Mouse (Mus musculus): ENCODE results near the gene Gabbr2. TPM values are rescaled to one million over a fixed set of nuclear protein-coding genes. Genes with fewer than 3 reads are reported as not detected.
"Not testable (repeated sequence)": the region's sequence is repeated elsewhere in the genome, so short reads cannot be mapped to it uniquely, and the experiment has no call there.

Gene Gabbr2
- total RNA-seq, 2 experiments from 2014 or later: 0.25 to 0.34 TPM

DNA sequence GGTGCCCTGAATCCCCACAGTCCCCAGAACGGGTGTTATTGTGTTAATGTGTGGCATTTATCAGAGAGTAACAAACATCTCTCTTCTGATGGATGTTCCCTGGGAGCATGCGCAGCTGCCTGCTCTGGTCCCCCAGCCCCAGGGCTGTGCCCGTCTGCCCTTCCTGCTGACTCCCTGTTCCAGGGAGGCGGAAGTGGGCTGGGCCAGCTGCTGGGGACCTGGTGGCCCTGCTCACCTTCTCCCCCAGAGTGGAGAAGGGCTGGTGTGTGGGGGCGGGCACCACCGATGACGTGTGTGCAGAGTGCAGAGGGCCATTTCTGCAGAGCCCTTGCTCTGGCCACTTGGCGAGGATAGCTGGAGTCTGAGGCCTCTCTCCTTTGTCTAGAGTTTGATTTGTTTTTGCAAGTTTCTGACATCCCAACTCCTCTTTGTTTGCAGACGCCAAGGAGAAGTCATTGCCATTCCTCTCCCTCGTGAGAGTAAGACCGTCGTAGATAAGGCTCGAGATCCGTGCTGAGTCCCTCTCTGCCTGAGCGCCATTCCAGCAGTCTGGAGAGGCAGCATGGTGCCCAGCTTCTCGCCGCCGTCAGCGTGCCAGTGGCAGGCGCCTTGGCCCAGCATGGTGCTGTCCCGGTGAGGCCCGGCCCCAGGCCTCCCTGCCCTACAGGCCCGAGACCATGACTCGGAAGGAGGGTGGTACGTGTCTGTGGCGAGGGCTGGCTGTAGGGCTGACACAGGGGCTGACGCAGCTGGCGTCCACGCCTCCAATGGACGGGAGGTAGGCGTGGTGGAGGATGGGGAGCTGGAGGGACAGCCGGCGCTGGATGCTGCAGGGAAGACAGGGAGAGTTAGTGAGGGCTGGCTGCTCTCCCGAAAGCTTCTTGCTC is 327.3 kb downstream of the Gabbr2 start:
- DNase-seq (ENCODE audit: low spot score in 2 of 2): peak; percentile 60 to 78

DNA sequence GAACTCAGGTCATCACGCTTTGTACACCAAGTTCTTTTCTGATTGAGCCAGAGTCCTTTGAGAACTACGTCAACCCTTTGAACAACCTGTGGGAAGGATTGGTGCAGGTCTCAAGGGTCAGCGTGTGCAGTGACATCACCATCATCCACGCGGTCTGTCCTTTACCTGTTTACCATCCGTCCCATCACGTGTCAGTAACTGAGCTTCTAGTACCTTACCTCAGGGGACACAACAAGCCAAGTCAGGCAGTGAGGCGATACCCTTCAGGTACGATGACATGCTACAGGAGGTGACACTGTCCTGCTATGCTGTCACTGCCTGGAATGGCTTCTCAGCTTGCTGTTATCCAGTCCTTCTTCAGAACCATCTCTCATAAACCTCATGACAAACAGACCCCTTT is 330.2 kb downstream of the Gabbr2 start:
- DNase-seq (ENCODE audit: low spot score in 2 of 2): no peak

GRCm38 (mm10) chr4:46658946-46659345 is 332.7 kb downstream of the Gabbr2 start:
- no peak for DNase-seq (ENCODE audit: low spot score in 2 of 2)

DNA sequence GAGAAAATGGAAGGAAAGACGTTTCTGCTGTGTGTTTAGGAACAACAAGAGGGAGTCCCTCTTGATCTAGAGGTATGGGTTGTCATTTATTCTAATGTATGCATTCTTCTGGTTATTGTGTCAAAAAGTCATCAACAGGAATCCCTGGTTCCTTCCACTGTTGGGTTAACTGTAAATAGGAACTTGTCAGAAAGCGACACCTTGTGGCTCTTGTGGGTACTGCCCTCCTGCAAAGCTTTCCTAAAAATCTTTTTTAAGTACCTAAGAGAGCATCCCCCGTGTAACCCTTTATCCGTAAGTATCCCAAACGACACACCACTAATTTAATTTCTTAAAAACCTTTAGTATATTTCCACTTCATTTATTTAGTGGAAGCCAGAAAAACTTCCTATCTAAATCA is 334.6 kb downstream of the Gabbr2 start:
- peak; percentile 39 to 70 for DNase-seq (ENCODE audit: low spot score in 2 of 2)

DNA sequence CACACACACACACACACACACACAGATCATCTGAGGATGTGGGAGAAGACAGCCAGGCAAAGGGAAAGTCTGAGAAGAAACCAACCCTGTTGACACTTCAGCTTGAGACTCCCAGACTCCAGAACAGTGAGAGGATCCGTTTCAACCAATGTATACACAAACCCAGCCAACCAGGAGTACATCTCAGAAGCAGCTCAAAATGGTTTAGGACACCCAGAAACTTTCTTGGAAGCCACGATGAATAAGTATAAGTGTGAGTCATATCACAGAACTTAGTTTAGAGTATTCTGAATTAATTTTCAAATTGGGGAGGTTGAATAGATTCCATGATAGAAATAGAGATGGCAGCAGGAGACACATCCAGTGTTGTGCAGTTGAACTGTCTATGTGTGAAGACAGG is 335.7 kb downstream of the Gabbr2 start:
- DNase-seq (ENCODE audit: low spot score in 2 of 2): no peak

- no peak for DNase-seq (ENCODE audit: low spot score in 2 of 2)
These were observed 336.4 kb downstream of the Gabbr2 start for GRCm38 (mm10) chr4:46655298-46655697.

DNA sequence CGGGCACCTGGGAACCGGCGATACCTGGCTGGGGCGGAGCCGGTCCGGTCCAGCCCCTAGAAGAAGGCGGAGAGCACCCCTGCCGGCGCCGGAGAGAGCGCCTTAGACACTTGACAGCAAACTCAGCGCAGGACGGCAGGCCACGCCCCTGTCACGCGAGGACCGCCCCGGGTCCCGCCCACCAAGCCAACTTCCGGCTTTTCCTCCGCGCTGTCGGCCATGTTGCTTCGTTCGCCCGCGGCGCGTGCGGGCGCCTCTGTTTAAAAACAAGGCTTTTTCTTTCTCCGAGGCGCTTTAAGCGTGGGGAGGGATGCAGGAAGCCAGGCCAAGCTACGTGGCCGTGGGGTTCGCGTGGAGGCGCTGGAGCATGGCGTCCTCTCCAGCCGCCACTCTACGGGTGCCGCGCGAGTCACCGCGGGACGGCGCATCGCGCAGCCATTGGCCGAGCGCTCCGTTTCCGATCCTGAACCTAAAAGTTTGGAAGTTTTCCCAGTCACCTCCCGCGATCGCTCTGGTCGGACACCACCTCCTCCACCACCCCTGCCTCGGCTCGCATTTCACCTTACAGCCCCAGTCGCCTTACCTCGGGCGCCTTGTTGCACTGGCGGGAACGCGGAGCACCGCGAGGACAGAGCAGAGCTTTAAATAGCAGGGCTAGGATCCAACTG is 341.5 kb downstream of the Gabbr2 start, which contains the start of gene Tbc1d2:
Gene Tbc1d2, minus strand, starts transcription at position 124 of the 668 bp plus-strand sequence.
- DNase-seq (ENCODE audit: low spot score in 2 of 2): peak; percentile 90 to 93

GRCm38 (mm10) chr4:46649161-46649560 is 342.5 kb downstream of the Gabbr2 start:
- DNase-seq (ENCODE audit: low spot score in 2 of 2): no peak

DNA sequence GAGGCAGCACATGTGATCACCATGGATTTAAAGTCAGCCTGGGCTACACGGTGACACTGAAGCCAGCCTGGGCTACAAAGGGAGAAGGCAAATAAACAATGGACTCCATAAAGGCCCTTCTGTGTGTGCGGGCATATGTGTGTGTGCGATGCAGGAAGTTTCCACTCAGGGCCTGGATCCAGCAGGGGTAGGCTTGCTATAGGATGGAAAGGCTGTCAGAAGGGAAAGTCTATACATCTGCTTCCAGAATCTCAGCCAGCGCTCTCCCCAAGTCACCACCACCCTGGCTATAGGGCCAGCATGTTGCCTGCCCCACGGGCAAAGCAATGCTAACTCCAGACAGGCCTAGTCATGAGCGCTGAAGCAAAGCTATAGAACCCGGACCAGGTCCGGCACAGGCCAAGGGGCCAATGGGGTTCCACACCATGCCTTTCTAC is 348.0 kb downstream of the Gabbr2 start:
- no peak for DNase-seq (ENCODE audit: low spot score in 2 of 2)

- DNase-seq (ENCODE audit: low spot score in 2 of 2): no peak
These were observed 348.6 kb downstream of the Gabbr2 start for GRCm38 (mm10) chr4:46642924-46643675.

DNA sequence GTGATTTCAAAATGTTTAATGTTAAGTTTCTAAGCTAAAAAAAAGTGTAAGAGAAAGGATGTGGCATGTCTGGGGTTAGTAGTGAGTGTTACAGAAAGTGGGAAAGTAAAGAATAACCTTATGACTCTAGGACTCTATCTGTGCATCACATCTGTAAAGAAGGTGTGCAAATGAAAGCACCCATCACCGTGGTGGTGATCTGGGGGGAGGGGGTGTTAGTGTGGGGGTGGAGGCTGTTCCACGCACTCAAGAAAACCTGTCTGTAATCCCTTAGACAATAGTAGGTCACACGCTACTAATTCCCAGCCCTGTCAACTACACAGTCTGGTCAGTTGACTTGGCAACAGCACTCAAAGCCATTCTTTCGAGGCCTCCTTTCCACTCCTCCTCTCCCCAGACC is 350.4 kb downstream of the Gabbr2 start:
- DNase-seq (ENCODE audit: low spot score in 2 of 2): no peak

GRCm38 (mm10) chr4:46639866-46640265 is 351.8 kb downstream of the Gabbr2 start:
- DNase-seq (ENCODE audit: low spot score in 2 of 2): no peak

DNA sequence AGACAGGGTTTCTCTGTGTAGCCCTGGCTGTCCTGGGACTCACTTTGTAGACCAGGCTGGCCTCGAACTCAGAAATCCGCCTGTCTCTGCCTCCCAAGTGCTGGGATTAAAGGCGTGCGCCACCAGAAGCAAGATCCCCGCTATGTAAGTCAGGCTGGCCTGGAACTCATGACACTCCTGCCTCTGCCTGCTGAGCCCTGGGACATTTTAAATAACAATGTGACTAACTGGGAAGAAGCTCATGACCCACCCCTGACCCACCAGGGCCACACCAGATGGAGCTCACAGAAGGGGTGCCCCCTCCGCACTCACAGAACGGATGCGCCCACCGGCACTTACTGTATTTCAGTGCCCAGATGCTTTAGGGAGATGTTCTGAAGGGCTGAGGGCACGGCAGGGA is 354.4 kb downstream of the Gabbr2 start:
- DNase-seq (ENCODE audit: low spot score in 2 of 2): not testable (repeated sequence)

DNA sequence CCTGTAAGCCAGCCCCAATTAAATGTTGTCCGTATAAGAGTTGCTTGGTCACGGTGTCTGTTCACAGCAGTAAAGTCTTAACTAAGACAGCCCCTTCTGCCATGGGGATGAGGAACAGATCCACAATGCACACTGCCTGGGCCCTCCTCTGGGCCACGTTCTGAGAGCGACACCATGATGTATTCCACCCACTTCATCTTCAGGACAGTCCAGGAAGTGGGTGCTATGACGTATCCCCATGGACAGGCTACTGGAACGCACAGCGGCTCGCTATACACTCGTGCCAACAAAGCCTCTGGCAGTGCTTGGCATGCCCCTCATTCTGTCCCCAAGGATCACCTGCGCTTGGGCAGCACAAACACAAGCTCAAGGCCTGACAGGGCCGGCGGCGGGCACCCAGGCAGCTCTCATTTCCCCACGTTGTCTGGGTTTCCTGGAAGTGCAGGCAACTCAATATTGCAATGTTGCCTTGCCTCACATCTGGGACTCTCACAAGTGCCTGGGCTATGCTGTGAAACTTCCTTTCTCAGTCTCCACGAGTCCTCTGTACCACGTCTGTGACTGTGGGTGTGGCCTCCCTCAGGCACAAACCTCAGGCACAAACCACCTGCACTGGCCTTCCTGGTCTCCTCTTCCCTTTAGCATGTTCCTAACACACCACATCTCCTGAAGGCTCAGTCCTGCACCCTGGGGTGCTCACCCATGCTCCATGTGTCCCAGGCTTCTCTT is 355.8 kb downstream of the Gabbr2 start:
- no peak for DNase-seq (ENCODE audit: low spot score in 2 of 2)

GRCm38 (mm10) chr4:46634881-46635280 is 356.8 kb downstream of the Gabbr2 start:
- no peak for DNase-seq (ENCODE audit: low spot score in 2 of 2)

- DNase-seq (ENCODE audit: low spot score in 2 of 2): not testable (repeated sequence)
These were observed 358.1 kb downstream of the Gabbr2 start for GRCm38 (mm10) chr4:46633565-46633964.

DNA sequence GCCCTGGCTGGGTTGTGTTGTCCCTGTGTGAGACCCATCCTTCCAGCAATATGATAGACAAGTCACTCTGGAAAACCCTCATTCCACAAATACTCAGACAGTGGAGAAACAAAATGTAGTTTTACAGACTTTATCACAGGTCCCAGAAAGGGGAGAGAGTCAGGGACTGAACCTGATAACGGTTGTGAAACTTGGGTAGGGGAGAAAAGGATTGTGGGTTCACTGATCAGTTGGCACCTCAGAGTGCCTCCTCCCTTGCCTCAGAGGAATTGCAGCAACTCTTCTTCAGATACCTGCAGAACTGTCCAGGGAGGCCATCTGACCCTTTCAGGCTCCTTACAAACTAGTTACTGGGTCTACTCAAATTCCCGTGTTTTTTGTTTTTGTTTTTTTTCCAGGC is 359.2 kb downstream of the Gabbr2 start:
- no peak for DNase-seq (ENCODE audit: low spot score in 2 of 2)

- DNase-seq (ENCODE audit: low spot score in 2 of 2): no peak
These were observed 361.3 kb downstream of the Gabbr2 start for GRCm38 (mm10) chr4:46630390-46630789.

DNA sequence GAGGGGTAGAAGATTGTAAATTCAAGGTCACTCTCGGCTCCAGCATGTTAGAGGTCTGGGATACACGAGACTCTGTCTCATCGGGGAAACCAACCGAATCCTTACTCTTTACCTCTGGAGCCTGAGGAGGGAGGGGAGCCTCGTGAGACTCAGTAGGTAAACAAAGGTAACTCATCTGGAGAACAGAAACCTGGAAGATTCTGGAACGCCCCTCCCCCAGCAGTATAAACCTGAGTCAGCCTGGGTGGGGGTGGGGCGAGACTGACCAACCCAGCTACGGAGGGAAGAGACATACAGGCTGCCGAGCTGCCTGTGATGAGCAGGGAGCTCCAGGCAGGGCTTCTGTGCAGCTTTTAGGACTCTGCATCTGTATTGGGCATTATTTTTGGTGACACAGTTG is 362.8 kb downstream of the Gabbr2 start:
- no peak for DNase-seq (ENCODE audit: low spot score in 2 of 2)

- no peak for DNase-seq (ENCODE audit: low spot score in 2 of 2)
These were observed 363.6 kb downstream of the Gabbr2 start for GRCm38 (mm10) chr4:46628081-46628480.

DNA sequence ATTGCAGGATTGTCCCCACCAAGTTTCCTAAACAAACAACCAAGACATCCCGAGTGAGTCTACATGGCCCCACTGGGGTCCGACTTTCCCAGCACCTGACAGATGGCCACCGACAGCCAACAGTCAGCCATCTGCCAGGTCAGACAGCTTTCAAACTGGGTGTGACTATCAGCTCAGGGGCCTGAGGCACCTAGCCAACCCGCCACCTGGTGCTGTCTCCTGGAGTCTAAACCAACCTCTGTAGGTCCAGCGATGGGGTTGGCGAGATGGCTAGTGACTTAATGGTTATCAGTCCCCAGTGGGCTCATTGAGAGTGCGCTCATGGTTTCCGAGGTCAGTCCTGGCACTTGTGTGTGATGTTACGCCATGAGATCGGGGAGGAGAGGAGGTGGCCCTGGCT is 366.6 kb downstream of the Gabbr2 start:
- DNase-seq (ENCODE audit: low spot score in 2 of 2): no peak

Measured in gastrocnemius, postnatal 4 days (tissue).